Mouse (Mus musculus): ENCODE results near the gene Gm13287. TPM values are rescaled to one million over a fixed set of nuclear protein-coding genes. Genes with fewer than 3 reads are reported as not detected.

Gm13287 gene
- polyA plus RNA-seq, 1 experiment, result not detected

Other genes with a start within 250 kb of the Gm13287 start
- not detected in 2 replicates for gene Ifna15, start 245.0 kb upstream of the Gm13287 start, polyA plus RNA-seq (2012; rRNA removed)
- gene Ifna14, start 231.5 kb upstream of the Gm13287 start, polyA plus RNA-seq (2012; rRNA removed), result not detected in 2 replicates
- not detected in 2 replicates for gene Ifna9, start 210.9 kb upstream of the Gm13287 start, polyA plus RNA-seq (2012; rRNA removed)
- not detected in 2 replicates for gene Ifna12, start 199.9 kb upstream of the Gm13287 start, polyA plus RNA-seq (2012; rRNA removed)
- not detected in 2 replicates for gene C87499, start 168.8 kb upstream of the Gm13287 start, polyA plus RNA-seq (2012; rRNA removed)
- not detected in 2 replicates for gene Ifna13, start 158.8 kb upstream of the Gm13287 start, polyA plus RNA-seq (2012; rRNA removed)
- not detected in 2 replicates for gene Ifna16, start 126.3 kb upstream of the Gm13287 start, polyA plus RNA-seq (2012; rRNA removed)
- not detected in 2 replicates for gene Ifna2, start 119.3 kb upstream of the Gm13287 start, polyA plus RNA-seq (2012; rRNA removed)
- not detected in 2 replicates for gene Ifnab, start 111.9 kb upstream of the Gm13287 start, polyA plus RNA-seq (2012; rRNA removed)
- 1.9 and 2.1 TPM in 2 replicates for gene Gm26566, start 81.4 kb upstream of the Gm13287 start, polyA plus RNA-seq (2012; rRNA removed)
- 48.0 and 49.2 TPM in 2 replicates for gene Klhl9, start 80.8 kb upstream of the Gm13287 start, polyA plus RNA-seq (2012; rRNA removed)
- gene Gm13271, start 48.4 kb upstream of the Gm13287 start, polyA plus RNA-seq (2012; rRNA removed), result not detected in 2 replicates
- gene Gm13283, start 43.1 kb upstream of the Gm13287 start, polyA plus RNA-seq (2012; rRNA removed), result 0.04 TPM in 1 of 2 replicates, not detected in the other
- gene Gm13290, start 29.4 kb upstream of the Gm13287 start, polyA plus RNA-seq (2012; rRNA removed), result not detected in 2 replicates
- gene Gm13289, start 26.3 kb upstream of the Gm13287 start, polyA plus RNA-seq (2012; rRNA removed), result not detected in 2 replicates
- gene Gm13272, start 23.4 kb upstream of the Gm13287 start, polyA plus RNA-seq (2012; rRNA removed), result not detected in 2 replicates
- not detected in 2 replicates for gene Ifnz, start 21.1 kb upstream of the Gm13287 start, polyA plus RNA-seq (2012; rRNA removed)
- not detected in 2 replicates for gene Gm13276, start 17.5 kb upstream of the Gm13287 start, polyA plus RNA-seq (2012; rRNA removed)
- not detected in 2 replicates for gene Gm13277, start 14.6 kb upstream of the Gm13287 start, polyA plus RNA-seq (2012; rRNA removed)
- gene Gm13278, start 11.7 kb upstream of the Gm13287 start, polyA plus RNA-seq (2012; rRNA removed), result not detected in 2 replicates
- not detected in 2 replicates for gene Gm13275, start 8.8 kb upstream of the Gm13287 start, polyA plus RNA-seq (2012; rRNA removed)
- not detected in 2 replicates for gene Gm13279, start 5.9 kb upstream of the Gm13287 start, polyA plus RNA-seq (2012; rRNA removed)
- gene Gm13285, start 3.6 kb upstream of the Gm13287 start, polyA plus RNA-seq (2012; rRNA removed), result not detected in 2 replicates
- gene Gm13288, start 2.3 kb downstream of the Gm13287 start, polyA plus RNA-seq (2012; rRNA removed), result not detected in 2 replicates
- gene Ifna7, start 13.0 kb downstream of the Gm13287 start, polyA plus RNA-seq (2012; rRNA removed), result not detected in 2 replicates
- gene Ifna11, start 16.7 kb downstream of the Gm13287 start, polyA plus RNA-seq (2012; rRNA removed), result not detected in 2 replicates
- not detected in 2 replicates for gene Ifna6, start 24.2 kb downstream of the Gm13287 start, polyA plus RNA-seq (2012; rRNA removed)
- not detected in 2 replicates for gene Ifna5, start 32.3 kb downstream of the Gm13287 start, polyA plus RNA-seq (2012; rRNA removed)
- gene Ifna4, start 38.6 kb downstream of the Gm13287 start, polyA plus RNA-seq (2012; rRNA removed), result not detected in 2 replicates
- not detected in 2 replicates for gene Ifna1, start 46.8 kb downstream of the Gm13287 start, polyA plus RNA-seq (2012; rRNA removed)
- not detected in 2 replicates for gene Ifne, start 76.9 kb downstream of the Gm13287 start, polyA plus RNA-seq (2012; rRNA removed)

Data from central nervous system, embryonic 18 days (tissue).